In the genomic region with DNA sequence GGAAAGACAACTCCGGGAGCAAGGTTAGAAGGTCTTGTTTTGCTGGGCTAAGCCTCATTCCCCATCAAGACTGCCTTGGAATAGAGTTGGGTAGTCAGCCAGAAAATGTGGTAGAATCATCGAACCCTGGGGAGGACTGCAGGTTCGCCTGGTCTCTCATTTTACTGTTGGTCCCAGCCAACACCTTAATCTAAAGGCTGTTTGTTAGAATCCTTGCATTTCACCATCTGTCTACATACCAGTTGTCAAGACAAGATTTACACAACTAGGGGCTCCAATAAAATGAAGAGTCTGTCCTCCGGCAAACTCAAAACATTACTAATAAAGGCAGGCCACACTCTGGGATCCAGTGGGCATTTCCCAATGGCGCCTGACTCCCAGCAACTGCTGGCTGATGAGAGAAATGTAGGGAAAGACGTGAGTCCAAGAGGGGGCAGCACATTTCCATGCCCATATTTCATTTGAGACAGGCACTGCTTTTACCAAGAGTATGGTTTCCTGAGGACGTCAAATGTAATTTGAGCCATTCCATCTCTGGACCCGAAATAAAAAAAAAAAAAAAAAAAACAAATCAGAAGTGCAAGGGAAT, we compare ENCODE assay signal across 1 mouse cellular context.
TF ChIP-seq lines count a peak whose summit lies in the region.

No protein-coding gene starts in this region.

TF ChIP-seq in CH12.LX, 34 proteins besides CTCF, POLR2A, EP300 and RAD21:
- TF ChIP-seq HCFC1 (IDR thresholded peaks at IDR 0.05; ENCODE audit: low read depth, low read length) (no peak), SMC3 (IDR thresholded peaks at IDR 0.05; ENCODE audit: low read depth, low read length) (peak; percentile 26; the same call in 1 of the 2 replicates), MYC (IDR thresholded peaks at IDR 0.05; ENCODE audit: low read depth, low read length) (no peak), ZMIZ1 (IDR thresholded peaks at IDR 0.05; ENCODE audit: low read depth, low read length) (no peak), PAX5 (IDR thresholded peaks at IDR 0.05; ENCODE audit: low read length) (no peak), POLR2AphosphoS2 (IDR thresholded peaks at IDR 0.05; ENCODE audit: low read depth, low read length) (no peak), MAZ (IDR thresholded peaks at IDR 0.05; ENCODE audit: low read depth, low read length) (no peak), ZC3H11A (IDR thresholded peaks at IDR 0.05; ENCODE audit: low read depth, low read length) (no peak), ZNF384 (IDR thresholded peaks at IDR 0.05; ENCODE audit: low read depth, low read length) (peak; percentile 26; the same call in 1 of the 2 replicates), UBTF (IDR thresholded peaks at IDR 0.05; ENCODE audit: low read depth, low read length) (no peak), CHD2 (IDR thresholded peaks at IDR 0.05; ENCODE audit: low read length) (no peak), IRF4 (IDR thresholded peaks at IDR 0.05; ENCODE audit: low read depth, low read length) (no peak), NELFE (IDR thresholded peaks at IDR 0.05; ENCODE audit: low read depth, low read length) (no peak), MXI1 (IDR thresholded peaks at IDR 0.05; ENCODE audit: low read depth, low read length) (no peak)
